Mouse (Mus musculus) lung, adult 18-20 months (tissue): ENCODE data around the gene Hoxb13.

Experiments
- DNase-seq, 2 experiments: peaks; one replicate each; pipeline ENCODE4 v3.0.0; 2022; ENCODE audit warnings: mixed read lengths in 2 of 2

Gene Hoxb13

DNA sequence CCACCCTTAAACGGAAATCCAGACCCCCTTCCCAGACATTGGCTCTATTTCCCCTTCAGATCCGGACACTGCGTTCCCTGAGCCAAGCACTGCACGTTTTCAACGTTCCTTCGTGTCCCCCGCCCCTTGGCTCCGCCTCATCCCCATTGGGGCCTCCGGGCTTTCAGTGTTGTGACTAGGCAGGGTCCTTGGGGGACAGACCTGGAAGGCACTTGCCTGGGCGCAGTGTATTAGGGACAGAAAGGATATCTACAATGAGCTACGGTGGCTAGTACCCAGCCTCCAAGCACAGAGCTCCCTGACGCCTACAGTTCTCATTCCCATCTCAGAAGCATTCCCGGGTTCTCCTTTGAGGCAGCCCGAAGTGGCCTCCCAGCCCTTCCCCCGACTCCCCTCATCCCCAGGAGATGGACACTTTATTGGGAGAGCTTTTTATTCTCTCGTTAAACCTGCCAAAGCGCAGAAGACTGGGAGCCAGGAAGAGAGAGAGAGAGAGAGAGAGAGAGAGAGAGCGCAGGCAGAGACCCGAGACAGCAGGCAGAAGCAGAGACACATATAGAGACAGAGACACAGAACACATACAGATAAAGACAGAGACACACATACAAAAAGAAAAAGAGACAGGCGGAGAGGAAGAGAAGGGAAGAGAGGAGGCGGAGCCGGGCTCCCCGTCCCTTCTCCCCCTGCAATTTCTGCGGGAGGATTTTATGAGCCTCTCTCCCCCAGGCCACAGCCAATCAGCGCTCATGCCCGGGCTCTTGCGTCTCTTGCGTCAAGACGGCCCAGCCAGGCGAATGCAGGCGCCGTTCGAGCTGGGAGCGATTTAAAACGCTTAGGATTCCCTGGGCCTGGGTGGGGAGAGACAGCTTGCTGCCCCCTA is at the start of gene Hoxb13:
Hoxb13 (plus strand) TSS at position 796 of the 880 bp plus-strand sequence.
- no peak for DNase-seq

DNA sequence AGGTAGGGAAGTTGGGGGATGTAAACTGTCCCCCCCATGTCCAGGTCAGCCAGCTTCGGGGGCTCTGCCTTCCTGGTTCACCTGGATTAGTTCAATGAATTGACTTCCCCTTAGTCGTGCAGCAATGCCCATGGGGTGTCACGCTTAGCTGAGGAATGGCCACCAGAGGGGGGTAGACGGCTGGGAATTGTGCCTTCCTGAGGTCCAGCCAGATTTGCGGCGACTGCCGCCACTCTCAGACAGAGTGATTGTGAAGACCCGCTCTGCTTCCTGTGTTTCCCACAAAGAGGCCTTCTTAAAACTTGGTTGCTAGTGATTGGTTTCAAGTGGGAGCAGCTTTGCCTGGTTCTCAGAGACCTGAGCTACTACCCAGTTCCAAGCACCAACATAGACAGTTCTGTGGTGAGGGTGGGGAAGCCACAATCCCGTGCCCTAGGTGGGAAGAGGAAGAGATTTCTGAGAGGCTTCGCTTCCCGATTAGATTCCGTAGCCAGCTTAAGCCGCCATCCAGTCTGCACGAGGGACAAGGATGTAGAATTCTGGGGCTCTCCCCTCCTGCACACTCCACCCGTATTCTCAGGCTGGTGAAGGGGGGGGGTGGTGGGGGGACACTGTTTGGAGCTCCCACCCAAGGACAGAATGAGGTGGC is 48.4 kb upstream of the Hoxb13 start:
- peak; percentile 27 to 60 for DNase-seq

DNA sequence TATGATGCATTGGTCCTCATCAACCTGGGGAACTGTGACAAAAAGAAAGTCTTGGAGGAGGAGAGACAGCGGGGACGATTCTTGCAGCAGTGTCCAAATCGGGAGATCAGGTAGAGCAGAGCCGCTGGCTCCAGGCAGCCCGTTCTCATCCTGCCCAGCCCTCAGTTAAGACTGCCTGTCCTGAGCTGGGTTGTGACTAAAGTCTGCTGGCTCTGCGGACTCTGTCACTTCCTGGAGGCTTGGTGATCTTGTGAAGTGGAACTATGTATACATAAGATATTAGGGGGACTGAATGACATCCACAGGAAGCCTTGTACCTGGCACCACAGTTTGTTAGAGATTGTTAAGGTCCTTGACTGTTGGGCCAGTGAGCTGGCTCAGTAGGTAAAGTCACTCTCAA is 46.6 kb upstream of the Hoxb13 start:
- no peak for DNase-seq

GRCm38 (mm10) chr11:96164769-96165168 is 29.3 kb upstream of the Hoxb13 start:
- no peak for DNase-seq

DNA sequence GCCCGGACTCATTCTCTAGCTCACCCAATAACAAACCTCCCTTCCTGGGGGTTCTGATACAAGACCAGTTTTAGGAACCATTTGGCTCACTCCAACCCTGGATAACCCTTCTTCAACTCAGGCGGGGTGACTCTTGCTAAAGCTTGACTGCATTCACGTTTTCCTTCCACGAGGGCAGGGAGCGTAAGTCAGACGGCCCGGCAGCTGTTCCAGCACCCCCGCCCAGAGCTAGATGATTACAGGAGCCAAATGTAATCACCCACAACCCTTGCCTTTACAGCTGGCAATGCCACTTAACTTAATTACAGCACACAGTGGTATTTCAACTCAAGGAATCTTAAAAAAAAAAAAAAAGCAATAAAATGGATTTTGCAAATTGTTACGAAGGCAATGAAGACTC is 26.0 kb upstream of the Hoxb13 start:
- no peak for DNase-seq

DNA sequence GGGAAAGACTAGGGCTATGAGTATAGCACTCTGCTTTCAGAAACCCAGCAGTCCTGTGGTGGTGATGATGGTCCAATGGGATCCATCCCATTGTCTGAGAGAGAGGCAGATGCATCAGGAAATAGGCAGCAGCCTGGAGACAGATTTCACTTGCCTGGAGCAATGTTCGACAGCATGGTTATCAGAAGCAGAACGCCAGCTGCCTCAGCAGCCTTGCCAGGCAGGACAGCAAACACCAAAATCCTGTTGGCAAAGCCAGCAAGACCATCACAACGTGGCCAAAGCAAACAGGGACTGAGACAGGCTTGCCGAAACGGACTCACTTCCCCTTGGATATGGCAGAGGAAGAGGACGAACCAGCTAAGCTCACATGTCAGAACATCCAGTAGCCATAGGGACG is 25.1 kb upstream of the Hoxb13 start:
- no peak for DNase-seq

DNA sequence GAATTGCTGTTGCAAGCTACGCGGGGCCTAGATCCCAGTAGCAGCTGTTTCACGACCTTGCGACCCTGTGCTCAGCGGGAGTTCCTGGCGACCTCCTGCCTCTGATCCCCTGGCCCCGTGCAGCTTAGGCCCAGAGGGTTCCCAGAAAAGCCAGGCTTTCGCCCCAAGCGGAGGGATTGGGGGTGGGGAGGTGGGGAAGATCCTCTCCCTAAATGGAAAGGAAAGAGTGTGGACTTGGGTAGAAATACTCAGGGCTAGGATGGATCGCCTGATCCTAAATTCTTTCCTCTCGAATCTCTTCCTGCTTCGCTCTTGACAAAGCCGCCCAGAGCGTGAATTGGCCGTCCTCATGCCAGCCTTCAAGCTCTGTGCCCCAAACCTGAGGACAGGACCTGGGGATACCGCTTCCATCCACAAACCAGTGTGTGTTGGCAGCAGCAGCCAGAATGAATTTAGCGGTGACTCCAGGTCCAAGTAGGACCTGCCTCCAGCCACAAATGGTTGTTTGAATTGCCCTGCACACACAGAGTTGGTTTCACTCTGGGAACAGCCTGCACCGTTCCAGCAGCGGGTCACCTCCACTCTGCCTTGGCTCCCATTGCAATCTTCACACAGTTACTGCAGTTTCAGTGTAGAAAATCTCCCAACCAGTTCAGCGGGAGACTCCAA is 23.3 kb upstream of the Hoxb13 start:
- DNase-seq, result no peak

DNA sequence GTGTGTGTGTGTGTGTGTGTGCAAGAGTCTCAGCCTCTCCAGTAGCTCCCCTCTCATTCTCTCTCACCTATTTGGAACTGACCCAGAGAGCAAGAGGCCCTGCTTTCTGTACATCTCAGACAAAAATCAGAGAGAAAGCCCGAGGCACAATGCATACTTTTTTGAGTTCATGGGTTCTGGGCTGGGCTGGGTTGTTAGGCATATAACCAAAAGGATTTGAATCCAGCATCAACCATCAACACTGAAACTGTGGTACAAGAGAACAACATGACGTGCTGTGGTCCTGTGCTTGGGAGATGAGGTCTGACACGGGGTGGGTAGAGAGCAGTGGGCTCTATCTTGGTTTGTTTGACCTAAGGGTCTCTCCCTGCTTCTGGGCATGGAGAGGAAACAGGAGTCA is 22.5 kb upstream of the Hoxb13 start:
- no peak for DNase-seq

GRCm38 (mm10) chr11:96172511-96173287 is 21.4 kb upstream of the Hoxb13 start:
- DNase-seq, result no peak

GRCm38 (mm10) chr11:96173288-96173840 is 20.8 kb upstream of the Hoxb13 start:
- no peak for DNase-seq

- DNase-seq, result no peak
Observed at GRCm38 (mm10) chr11:96174881-96175280, 19.2 kb upstream of the Hoxb13 start.

- DNase-seq, result no peak
Observed at GRCm38 (mm10) chr11:96175511-96175910, 18.6 kb upstream of the Hoxb13 start.

GRCm38 (mm10) chr11:96175951-96176530 is 18.1 kb upstream of the Hoxb13 start:
- DNase-seq, result no peak

- DNase-seq, result no peak
Observed at GRCm38 (mm10) chr11:96176841-96177240, 17.3 kb upstream of the Hoxb13 start.

DNA sequence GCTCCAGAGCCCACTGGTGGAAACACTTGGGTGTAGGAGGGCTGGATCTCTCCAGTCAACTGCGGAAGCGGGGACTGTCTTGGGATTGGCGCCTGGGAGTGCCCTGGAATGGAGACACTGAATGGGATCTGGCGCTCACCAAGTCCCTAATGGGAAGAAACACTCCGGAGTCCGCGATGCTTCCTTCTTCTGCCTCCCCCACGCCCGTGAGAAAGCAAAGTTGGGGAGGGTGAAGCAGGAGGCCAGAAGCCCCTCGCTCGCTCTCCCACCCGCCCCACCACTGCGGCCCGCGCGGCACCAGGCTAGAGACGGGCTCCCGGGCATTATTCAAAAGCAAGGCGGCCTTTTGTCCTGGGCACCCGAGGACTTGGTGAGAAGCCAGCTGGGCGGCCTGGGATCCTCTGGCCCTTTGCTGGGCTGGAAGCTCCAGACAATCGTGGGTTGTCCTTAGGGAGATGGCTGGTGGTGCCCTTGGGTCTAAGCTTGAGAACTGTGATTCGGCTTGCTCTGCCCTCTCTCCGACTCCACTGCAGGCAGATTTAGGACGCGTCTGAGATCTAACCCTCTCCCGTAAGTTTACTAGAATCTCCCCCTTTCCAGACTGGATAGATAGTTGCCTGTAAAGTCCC is 16.5 kb upstream of the Hoxb13 start:
- DNase-seq, result no peak

DNA sequence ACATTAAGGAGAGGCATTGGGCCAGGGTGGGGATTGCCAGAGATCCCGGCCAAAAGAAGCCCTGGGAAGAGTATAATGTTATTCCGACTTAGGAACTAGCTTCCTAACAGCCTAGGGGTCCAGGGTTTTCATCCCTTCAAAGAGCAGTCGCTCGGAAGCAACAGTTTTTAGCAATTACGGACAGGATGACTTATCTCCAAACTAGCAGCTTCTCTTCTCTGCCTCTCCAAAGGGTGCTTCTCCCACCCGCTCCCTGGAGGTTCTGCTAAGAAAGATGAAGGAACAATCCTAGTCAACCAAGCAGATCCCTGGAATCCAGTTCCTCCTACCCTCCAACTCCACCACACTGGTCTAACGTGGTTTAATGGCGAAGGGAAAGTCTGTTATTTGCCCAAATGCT is 15.8 kb upstream of the Hoxb13 start:
- DNase-seq, result no peak

GRCm38 (mm10) chr11:96178911-96179503 is 15.1 kb upstream of the Hoxb13 start:
- no peak for DNase-seq

DNA sequence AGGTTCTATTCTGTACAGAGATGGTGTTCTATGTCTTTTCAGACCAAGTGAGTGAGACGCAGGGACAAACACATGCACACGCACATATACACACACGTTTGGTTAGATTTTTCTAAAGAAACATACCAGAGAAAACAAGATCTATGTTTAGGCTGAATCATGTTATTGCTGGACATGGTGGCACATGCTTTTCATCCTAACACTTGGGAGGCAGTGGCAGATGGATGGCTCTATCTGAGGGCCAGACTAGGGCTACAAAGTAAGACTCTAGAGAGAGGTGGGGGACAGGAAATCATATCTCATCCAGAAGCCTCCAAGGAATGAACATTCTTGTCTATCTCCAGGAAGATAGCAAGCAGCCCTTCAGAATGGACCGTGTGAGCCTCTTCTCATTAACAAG is 13.1 kb upstream of the Hoxb13 start:
- no peak for DNase-seq

DNA sequence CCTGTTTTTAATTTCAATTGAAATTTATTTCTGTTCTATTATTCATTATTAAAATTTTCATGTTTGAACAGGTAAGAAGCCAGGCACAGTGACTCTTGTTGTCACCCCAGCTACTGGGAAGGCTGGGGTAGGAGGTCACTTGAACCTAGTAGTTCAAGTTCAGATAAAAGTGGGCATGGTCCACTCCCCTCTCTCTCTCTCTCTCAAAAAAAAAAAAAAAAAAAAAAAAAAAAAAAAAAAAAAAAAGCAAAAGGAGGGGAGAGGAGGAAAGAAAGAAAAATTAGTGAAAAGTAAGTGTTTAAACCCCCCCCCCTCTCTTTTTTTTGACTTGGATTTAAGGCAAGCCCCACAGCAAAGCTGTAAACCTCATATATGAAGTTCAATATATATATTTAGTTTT is 9.9 kb upstream of the Hoxb13 start:
- no peak for DNase-seq

GRCm38 (mm10) chr11:96187321-96187720 is 6.8 kb upstream of the Hoxb13 start:
- DNase-seq, result no peak

- DNase-seq, result no peak
Observed at GRCm38 (mm10) chr11:96189810-96190522, 4.2 kb upstream of the Hoxb13 start.
